Mouse (Mus musculus) ES-Bruce4 (cell line): ENCODE data around the gene Rfk.

ENCODE experiments used
- EP300 ChIP-seq: IDR thresholded peaks from 2 replicates; pipeline ENCODE4 v1.6.1; 2011; ENCODE audit warnings: low read depth, low read length; ENCODE audit not compliant: insufficient read depth
- POLR2A ChIP-seq: IDR thresholded peaks from one replicate; pipeline ENCODE4 v1.8.1; 2011; ENCODE audit warnings: low read length; ENCODE audit not compliant: insufficient read depth

- TF ChIP-seq EP300 (no peak), POLR2A (no peak)
Observed at GRCm38 (mm10) chr19:17409351-17409750, 15.5 kb downstream of the Rfk start.
